Mouse (Mus musculus) right cerebral cortex, adult 18-20 months (tissue): Measurements from ENCODE around the gene Mreg.
A peak's percentile ranks its signal among the peaks of the same experiment; 100 is the strongest.
"Not testable (repeated sequence)": the region's sequence is repeated elsewhere in the genome, so short reads cannot be mapped to it uniquely, and the experiment has no call there.

ENCODE experiments used
- DNase-seq: peaks from one replicate; pipeline ENCODE4 v3.0.0; 2022; ENCODE audit warnings: mixed read lengths

The Mreg gene

DNA sequence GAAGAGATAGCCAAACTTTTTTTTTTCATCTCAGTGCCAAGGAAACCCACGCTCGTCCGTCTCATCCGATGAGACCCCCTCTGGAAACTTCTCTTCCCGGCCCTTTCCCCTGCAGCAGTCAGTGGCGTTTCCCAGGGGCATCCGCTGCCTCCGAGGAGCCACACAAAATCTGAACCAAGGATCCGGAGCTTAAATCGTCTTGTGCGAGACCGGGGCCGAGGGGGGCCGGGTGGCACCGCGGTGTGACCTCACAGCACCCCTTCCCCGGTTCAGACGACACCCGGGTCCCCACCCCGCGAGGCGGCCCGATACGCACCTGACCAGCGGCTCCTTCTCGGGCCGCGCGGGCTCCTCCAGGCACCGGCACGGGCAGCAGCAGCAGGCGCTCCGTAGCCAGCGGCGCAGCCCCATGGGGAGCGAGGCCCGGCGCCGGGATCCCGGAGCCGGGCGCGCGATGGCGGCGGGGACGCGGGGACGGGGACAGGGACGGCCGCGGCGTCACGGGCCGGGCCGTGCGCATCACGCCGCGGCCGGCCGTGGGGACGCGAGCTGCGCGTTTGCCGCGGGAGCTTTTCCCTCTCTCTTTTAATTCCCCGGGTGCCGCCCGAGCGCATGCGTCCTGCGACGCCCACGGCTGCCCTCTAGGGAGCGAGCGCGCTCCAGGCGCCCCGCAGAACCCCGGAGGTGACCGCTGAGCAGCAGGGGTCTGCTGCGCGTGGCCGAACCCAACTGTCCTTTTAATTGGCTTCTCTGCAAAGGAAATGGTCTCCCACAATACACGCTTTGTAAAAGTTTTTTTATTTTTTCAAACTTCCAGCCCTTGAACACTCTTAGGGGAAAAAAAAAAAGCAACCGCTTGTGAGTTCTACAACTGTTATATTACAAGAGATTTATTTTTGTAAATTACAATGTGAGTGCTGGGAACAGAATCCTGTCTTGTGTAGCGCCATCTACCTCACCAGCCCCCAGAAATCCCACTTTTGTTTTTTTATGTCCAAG is at the start of gene Mreg:
TSS of gene Mreg (minus strand) at position 607 of the 999 bp plus-strand sequence.
- DNase-seq, result peak; percentile 74

- DNase-seq, result no peak
Measured at GRCm38 (mm10) chr1:72256381-72257256, 44.5 kb upstream of the Mreg start.

DNA sequence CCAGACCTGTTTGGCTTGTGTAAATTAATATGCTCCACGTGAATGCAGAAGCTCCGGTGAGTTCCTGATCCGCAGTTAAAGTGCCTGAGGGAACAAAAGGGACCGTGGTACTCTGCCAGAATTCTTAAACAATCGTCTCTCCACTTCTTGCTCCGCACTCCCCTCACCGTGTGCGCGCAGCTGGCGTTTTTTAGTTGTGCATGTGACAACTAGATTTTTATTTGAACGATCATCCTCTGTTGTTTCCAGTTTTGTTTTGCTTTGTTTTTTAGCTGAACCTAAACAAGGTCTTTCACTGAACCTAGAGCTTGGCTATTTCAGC is 43.7 kb upstream of the Mreg start:
- no peak for DNase-seq

GRCm38 (mm10) chr1:72255062-72255853 is 43.2 kb upstream of the Mreg start:
- DNase-seq, result peak; percentile 54

DNA sequence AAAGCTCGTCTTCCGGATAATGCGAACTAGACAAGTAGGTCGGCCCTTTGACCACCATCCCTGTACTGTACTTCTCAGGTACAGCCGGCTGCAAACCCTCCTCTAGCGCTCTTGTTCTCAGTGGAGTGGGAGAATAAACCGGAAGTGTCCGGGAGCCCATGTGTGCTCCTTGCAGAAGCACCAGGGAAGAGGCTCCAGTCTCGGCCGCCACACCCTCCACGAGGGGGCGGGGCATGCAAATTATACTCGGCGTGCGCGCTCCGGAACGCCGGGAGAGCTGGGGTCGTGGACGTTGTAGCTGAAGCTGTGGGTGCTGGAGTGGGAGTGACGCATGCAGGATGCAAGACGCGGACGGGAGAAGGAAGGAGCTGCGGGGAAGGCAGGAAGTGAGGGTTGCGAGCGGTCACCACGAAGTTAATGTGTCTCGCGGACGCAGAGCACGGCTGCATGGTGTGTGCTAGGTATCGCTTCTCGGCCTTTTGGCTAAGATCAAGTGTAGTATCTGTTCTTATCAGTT is 42.5 kb upstream of the Mreg start:
- DNase-seq, result peak; percentile 89

DNA sequence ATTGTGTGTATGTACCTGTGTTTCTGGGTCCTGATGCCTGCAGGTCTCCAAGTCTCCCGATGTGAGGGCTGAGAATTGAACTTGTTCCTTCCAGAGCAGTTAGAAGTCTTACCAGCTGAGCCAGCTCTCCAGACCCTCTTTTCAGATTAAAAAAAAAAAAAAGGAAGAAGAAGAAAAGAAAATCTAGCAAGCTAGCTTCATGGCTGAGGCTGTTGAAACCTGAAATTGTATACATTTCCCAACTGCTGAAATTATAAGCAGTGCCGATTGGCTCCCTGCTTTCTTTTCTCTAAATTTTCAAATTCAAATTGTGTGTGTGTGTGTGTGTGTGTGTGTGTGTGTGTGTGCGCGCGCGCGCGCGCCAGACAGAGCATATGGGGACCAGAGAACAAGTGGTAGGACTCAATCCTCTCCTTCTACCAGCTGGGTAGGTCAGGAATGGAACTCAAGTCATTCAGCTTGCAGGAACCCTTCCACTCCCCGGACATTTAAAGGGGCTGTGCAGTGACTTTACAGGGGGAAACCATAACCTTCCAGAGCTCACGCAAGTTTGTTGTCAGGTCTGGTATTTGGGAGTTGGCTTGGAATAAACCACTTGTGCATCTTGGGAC is 41.9 kb upstream of the Mreg start:
- DNase-seq, result peak; percentile 13

- no peak for DNase-seq
Measured at GRCm38 (mm10) chr1:72251806-72252205, 39.7 kb upstream of the Mreg start.

DNA sequence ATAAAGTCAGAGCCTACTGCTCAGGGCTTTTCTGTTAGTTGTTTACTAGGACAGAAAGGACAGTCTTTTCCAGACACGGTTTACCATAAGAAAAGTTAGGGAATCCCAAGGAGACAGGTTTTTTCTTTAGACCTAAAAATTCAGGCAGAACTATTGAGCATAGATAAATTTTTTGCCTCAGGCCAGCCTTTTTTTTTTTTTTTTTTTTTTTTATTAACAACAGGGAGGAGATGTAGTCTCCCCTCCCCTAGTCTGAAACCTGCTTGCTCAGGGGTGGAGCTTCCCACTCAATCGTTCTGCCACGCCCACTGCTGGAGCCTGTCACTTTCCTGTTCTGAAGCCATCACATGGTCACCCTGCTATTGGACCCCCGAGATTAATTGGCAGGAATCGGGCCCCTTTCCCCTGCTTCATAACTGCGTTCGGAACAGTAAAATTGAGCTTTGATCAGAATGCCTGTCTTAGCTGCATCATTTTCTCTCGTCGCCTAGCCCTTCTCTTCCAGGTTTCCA is 36.2 kb upstream of the Mreg start:
- DNase-seq, result not testable (repeated sequence)

DNA sequence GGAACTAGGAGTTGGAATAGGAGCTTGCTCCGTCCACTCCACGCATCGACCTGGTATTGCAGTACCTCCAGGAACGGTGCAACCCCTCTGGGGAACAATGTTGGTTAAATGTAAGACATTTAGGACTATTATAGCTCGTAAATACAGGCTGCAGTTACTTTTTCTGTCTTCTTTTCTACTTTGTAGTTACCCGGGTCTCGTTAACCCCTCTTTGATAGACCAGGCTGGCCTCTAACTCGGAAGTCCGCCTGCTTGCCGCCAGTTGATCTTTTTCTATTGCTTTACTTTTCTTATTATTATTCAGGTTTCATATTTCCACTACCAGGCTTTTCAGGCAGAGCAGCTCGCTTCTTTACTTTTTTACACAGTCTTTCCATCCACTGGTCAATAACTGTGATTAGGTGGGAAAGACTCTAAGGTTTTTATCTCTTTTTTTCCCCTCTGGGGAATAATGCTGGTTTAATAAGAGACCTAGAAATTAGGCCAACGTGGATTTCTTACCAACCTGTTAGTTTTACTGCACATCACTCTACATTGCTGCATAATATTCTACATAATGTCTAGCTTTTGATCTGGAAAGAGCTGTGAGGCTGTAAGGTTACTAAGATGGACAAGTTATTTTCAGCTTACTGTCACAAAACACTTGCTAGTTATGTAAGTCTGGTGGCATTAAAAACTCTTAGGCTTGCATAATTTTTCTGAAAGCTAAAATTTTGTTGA is 32.4 kb upstream of the Mreg start:
- no peak for DNase-seq

- DNase-seq, result peak; percentile 97
Measured at GRCm38 (mm10) chr1:72243656-72244316, 31.7 kb upstream of the Mreg start.

- no peak for DNase-seq
Measured at GRCm38 (mm10) chr1:72242581-72243143, 30.6 kb upstream of the Mreg start.

DNA sequence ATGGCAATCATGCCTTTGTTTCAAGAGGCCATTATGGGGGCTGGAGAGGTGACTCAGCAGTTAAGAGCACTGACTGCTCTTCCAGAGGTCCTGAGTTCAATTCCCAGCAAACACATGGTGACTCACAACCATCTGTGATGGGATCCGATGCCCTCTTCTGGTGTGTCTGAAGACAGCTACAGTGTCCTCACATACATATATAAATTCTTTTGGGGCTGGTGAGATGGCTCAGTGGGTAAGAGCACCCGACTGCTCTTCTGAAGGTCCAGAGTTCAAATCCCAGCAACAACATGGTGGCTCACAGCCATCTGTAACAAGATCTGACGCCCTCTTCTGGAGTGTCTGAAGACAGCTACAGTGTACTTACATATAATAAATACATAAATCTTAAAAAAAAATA is 27.0 kb upstream of the Mreg start:
- DNase-seq, result not testable (repeated sequence)

DNA sequence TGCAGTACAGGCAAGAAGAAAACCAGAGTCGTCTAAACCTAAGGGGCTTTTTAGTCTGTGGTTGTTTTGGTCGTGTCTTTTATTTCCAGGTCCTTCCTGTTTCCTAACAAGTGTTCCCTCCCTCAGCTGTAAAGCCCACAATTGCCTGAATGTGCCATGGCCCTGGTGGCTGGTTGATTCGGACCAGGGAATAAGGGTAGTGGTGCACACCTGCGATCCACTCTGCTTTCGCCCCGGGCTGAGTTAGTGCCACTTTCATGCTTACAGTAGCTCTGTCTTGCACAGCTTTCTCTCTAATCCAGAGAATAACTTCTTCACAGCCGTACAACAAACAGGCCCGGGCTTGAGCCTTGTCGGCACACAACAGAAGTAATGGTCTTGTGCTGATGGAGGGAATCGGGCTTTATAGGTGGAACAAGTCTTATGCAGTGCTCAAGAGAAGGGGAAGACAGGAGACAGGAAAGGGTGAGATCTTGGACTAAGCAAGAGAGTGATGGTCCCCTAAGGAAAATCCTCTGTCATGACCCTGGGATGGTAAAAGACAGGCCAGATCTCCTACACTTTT is 26.0 kb upstream of the Mreg start:
- DNase-seq, result no peak

- peak; percentile 46 for DNase-seq
Measured at GRCm38 (mm10) chr1:72237007-72237775, 25.1 kb upstream of the Mreg start.

DNA sequence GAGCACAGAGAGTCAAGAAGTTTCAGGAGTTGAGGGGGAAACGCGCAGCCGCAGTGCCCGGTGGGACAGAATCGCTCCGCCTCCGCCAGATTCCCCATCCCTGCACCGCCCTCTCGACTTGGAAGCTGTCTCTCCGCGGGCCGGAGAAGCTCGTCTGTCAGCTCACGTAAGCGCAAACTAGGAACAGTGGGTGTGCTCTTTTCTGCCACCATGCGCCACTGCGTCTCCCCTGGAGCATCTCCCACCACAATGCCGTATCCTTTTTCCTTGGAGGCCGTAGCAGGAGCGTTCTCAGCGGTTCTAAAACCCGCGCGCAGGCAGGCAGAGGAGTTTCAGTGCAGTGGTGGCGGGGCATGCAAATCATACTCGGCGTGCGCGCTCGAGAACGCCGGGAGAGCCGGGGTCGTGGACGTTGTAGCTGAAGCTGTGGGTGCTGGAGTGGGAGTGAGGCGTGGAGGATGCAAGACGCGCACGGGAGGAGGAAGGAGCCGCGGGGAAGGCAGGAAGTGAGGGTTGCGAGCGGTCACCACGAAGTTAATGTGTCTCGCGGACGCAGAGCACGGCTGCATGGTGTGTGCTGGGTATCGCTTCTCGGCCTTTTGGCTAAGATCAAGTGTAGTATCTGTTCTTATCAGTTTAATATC is 24.4 kb upstream of the Mreg start:
- peak; percentile 86 for DNase-seq

GRCm38 (mm10) chr1:72232592-72232991 is 20.5 kb upstream of the Mreg start:
- DNase-seq, result not testable (repeated sequence)

DNA sequence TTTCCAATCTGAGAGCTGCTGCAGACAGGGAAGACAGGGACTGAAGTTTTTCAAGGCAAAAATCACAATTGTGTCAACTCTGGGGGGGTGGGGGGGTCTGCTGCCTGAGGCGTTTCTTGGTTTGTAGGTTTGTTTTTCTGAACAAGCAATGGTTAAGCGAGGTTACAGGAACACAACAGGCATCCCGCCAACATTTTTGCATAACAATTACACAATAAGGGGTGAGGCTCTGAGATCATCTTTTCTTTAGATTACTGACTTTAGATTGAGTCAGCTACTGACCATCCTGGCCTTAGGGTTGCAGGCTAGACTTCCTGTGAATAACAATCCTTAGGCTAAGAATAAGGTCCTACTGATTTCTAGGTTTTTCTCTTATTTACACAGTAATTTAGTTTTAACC is 16.9 kb upstream of the Mreg start:
- DNase-seq, result no peak

GRCm38 (mm10) chr1:72227546-72227945 is 15.4 kb upstream of the Mreg start:
- no peak for DNase-seq
